Mouse (Mus musculus) midbrain, embryonic 12.5 days (tissue): ENCODE data around the gene Atp6v1d. TPM values are rescaled to one million over a fixed set of nuclear protein-coding genes. Genes with fewer than 3 reads are reported as not detected.

Experiments used
- polyA plus RNA-seq: library from polyadenylated mRNA; unstranded; fragments of >200 nt; fragmentation: Nextera tagmentation; extraction: Ambion mirVana; gene quantifications from 2 replicates; pipeline ENCODE4 v1.2.1, GENCODE M21; 2016

Gene Atp6v1d
- polyA plus RNA-seq, 1 experiment from 2014 or later = 88.9 TPM

Other genes with a start within 250 kb of the Atp6v1d start
- not detected in 2 replicates for gene Fam71d, start 170.1 kb downstream of the Atp6v1d start, polyA plus RNA-seq
- 24.0 and 24.2 TPM in 2 replicates for gene Mpp5, start 112.7 kb downstream of the Atp6v1d start, polyA plus RNA-seq
- 183 and 186 TPM in 2 replicates for gene Eif2s1, start 181 bp upstream of the Atp6v1d start, polyA plus RNA-seq
- gene Plek2, start 45.3 kb upstream of the Atp6v1d start, polyA plus RNA-seq = 1.4 and 2.3 TPM in 2 replicates
- gene Tmem229b, start 146.0 kb upstream of the Atp6v1d start, polyA plus RNA-seq = 17.3 and 21.4 TPM in 2 replicates
- gene Plekhh1, start 167.5 kb upstream of the Atp6v1d start, polyA plus RNA-seq = 8.1 and 8.2 TPM in 2 replicates
- gene Pigh, start 228.0 kb upstream of the Atp6v1d start, polyA plus RNA-seq = 26.2 and 30.4 TPM in 2 replicates